Mouse (Mus musculus) myocyte (in vitro differentiated cells): ENCODE measurements around the gene Siglec1.

Experiments used
- CEBPB ChIP-seq: IDR thresholded peaks from 2 replicates; pipeline ENCODE4 v1.6.1; 2011; ENCODE audit warnings: mild to moderate bottlenecking, moderate library complexity; ENCODE audit not compliant: poor library complexity, insufficient read depth, severe bottlenecking
- E2F4 ChIP-seq: IDR thresholded peaks from one replicate; pipeline ENCODE4 v1.6.1; 2011; ENCODE audit warnings: mild to moderate bottlenecking, control low read depth, moderate library complexity; ENCODE audit not compliant: insufficient read depth
- MAX ChIP-seq: IDR thresholded peaks from one replicate; pipeline ENCODE4 v1.6.1; 2011; ENCODE audit warnings: low read depth, mild to moderate bottlenecking, control low read depth
- MYOD1 ChIP-seq, 3 experiments: IDR thresholded peaks; one replicate each; pipeline ENCODE4 v1.6.1; 2011; ENCODE audit warnings: control low read depth in 2 of 3, low read depth in 2 of 3, mild to moderate bottlenecking in 2 of 3, moderate library complexity in 1 of 3; ENCODE audit not compliant: insufficient read length in 2 of 3, control insufficient read depth in 1 of 3
- MYOG ChIP-seq, 3 experiments: IDR thresholded peaks; one replicate each; pipeline ENCODE4 v1.6.1; 2011; ENCODE audit warnings: control low read depth in 2 of 3, low read depth in 2 of 3, mild to moderate bottlenecking in 2 of 3; ENCODE audit not compliant: insufficient read length in 2 of 3, control insufficient read depth in 1 of 3, insufficient read depth in 1 of 3
- POLR2A ChIP-seq: IDR thresholded peaks from one replicate; pipeline ENCODE4 v1.6.1; 2011; ENCODE audit warnings: low read depth, mild to moderate bottlenecking, control low read depth, moderate library complexity; ENCODE audit not compliant: insufficient read length
- POLR2AphosphoS2 ChIP-seq: IDR thresholded peaks from one replicate; pipeline ENCODE4 v1.6.1; 2011; ENCODE audit warnings: low read depth, control low read depth; ENCODE audit not compliant: insufficient read length
- REST ChIP-seq: IDR thresholded peaks from one replicate; pipeline ENCODE4 v1.6.1; 2011; ENCODE audit warnings: mild to moderate bottlenecking, control low read depth, moderate library complexity; ENCODE audit not compliant: insufficient read depth, insufficient read length
- TCF12 ChIP-seq: IDR thresholded peaks from one replicate; pipeline ENCODE4 v1.6.1; 2011; ENCODE audit warnings: mild to moderate bottlenecking, control low read depth; ENCODE audit not compliant: poor library complexity, insufficient read depth, severe bottlenecking
- USF1 ChIP-seq: IDR thresholded peaks from one replicate; pipeline ENCODE4 v1.6.1; 2011; ENCODE audit warnings: low read depth, mild to moderate bottlenecking, control low read depth, moderate library complexity

GRCm38 (mm10) chr2:131055631-131056030, 30.9 kb downstream of the Siglec1 start:
- TF ChIP-seq POLR2A: no peak
- TF ChIP-seq MAX: no peak
- TF ChIP-seq USF1: no peak
- no peak for TF ChIP-seq E2F4
- no peak for TF ChIP-seq MYOG (IDR thresholded peaks at IDR 0.05; ENCODE audit: control insufficient read depth in 1 of 3, insufficient read depth in 1 of 3, insufficient read length in 2 of 3, low read depth in 2 of 3)
- TF ChIP-seq CEBPB: no peak
- TF ChIP-seq REST: no peak
- no peak for TF ChIP-seq TCF12
- no peak for TF ChIP-seq POLR2AphosphoS2
- TF ChIP-seq MYOD1 (IDR thresholded peaks at IDR 0.05; ENCODE audit: control insufficient read depth in 1 of 3, insufficient read length in 2 of 3, low read depth in 2 of 3): no peak
